Mouse (Mus musculus) C2C12 (cell line): ENCODE measurements around the gene Wdr45. TPM values are rescaled to one million over a fixed set of nuclear protein-coding genes. Genes with fewer than 3 reads are reported as not detected.

Experiments used
- H3K27me3 ChIP-seq: one replicate; pipeline ENCODE4 v1.6.1; 2011; ENCODE audit not compliant: control insufficient read depth, insufficient read depth, insufficient read length
- H3K36me3 ChIP-seq: one replicate; pipeline ENCODE4 v1.6.1; 2011; ENCODE audit not compliant: control insufficient read depth, insufficient read depth
- H3K4me3 ChIP-seq: one replicate; pipeline ENCODE4 v1.5.1; 2011; ENCODE audit warnings: mild to moderate bottlenecking, control low read depth; ENCODE audit not compliant: poor library complexity, insufficient read depth, severe bottlenecking
- H3K79me2 ChIP-seq: one replicate; pipeline ENCODE4 v1.6.1; 2011; ENCODE audit not compliant: control insufficient read depth, insufficient read depth
- H3K79me3 ChIP-seq: one replicate; pipeline ENCODE4 v1.6.1; 2011; ENCODE audit warnings: low read depth, control low read depth
- H3ac ChIP-seq: one replicate; pipeline ENCODE3; 2011; ENCODE audit warnings: low read depth; ENCODE audit not compliant: control insufficient read depth, insufficient read length
- CEBPB ChIP-seq: IDR thresholded peaks from one replicate; pipeline ENCODE4 v1.6.1; 2011; ENCODE audit warnings: low read depth, mild to moderate bottlenecking, control low read depth, moderate library complexity
- CTCF ChIP-seq: IDR thresholded peaks from one replicate; pipeline ENCODE4 v1.5.1; 2011; ENCODE audit not compliant: control insufficient read depth, insufficient read depth, insufficient read length
- FOSL1 ChIP-seq: IDR thresholded peaks from one replicate; pipeline ENCODE4 v1.8.0; 2011; ENCODE audit warnings: mild to moderate bottlenecking, low read length; ENCODE audit not compliant: poor library complexity, insufficient read depth, severe bottlenecking
- MAX ChIP-seq: IDR thresholded peaks from one replicate; pipeline ENCODE4 v1.6.1; 2011; ENCODE audit warnings: mild to moderate bottlenecking, control low read depth
- MYOD1 ChIP-seq: IDR thresholded peaks from one replicate; pipeline ENCODE4 v1.6.1; 2011; ENCODE audit warnings: low read depth; ENCODE audit not compliant: control insufficient read depth, insufficient read length
- MYOG ChIP-seq: IDR thresholded peaks from one replicate; pipeline ENCODE4 v1.6.1; 2011; ENCODE audit not compliant: control insufficient read depth, insufficient read length; ENCODE audit errors: extremely low read depth
- USF1 ChIP-seq: IDR thresholded peaks from one replicate; pipeline ENCODE4 v1.6.1; 2011; ENCODE audit warnings: low read depth, mild to moderate bottlenecking, control low read depth, moderate library complexity
- polyA plus RNA-seq: library from polyadenylated mRNA; unstranded; fragments of >200 nt; fragmentation: generic; extraction: Trizol; gene quantifications from one replicate; pipeline ENCODE4 v1.2.1, GENCODE M21; 2012; ENCODE audit warnings: missing spikeins

Gene Wdr45
- polyA plus RNA-seq, 1 experiment, result 18.4 TPM

GRCm38 (mm10) chrX:7672739-7673138 is 41.4 kb upstream of the Wdr45 start:
- Histone ChIP-seq H3K79me3 (peaks cover 19% of the 10 kb centered on the region), H3ac (peak overlapping the region; percentile 43), H3K4me3 (no peak overlapping the region), H3K79me2 (peaks cover 33% of the 10 kb centered on the region), H3K27me3 (no peaks in the 10 kb centered on the region), H3K36me3 (peaks cover 16% of the 10 kb centered on the region)
- TF ChIP-seq FOSL1 (no peak), MYOG (no peak), MYOD1 (no peak), USF1 (no peak), CTCF (no peak), MAX (no peak), CEBPB (no peak)

GRCm38 (mm10) chrX:7673578-7674281 is 40.4 kb upstream of the Wdr45 start:
- H3K36me3 ChIP-seq, result peaks cover 10% of the 10 kb centered on the region
- H3K4me3 ChIP-seq, result no peak overlapping the region
- peak overlapping the region; percentile 18 for H3ac ChIP-seq
- TF ChIP-seq MYOG (no peak), USF1 (peak; percentile 57)
- peaks cover 30% of the 10 kb centered on the region for H3K79me2 ChIP-seq
- H3K79me3 ChIP-seq, result peaks cover 19% of the 10 kb centered on the region
- H3K27me3 ChIP-seq, result no peaks in the 10 kb centered on the region

- no peak for TF ChIP-seq MYOG
- TF ChIP-seq USF1, result no peak
- no peak for TF ChIP-seq CTCF
- TF ChIP-seq MYOD1, result no peak
- TF ChIP-seq MAX, result no peak
- TF ChIP-seq FOSL1, result no peak
- no peak for TF ChIP-seq CEBPB
- Histone ChIP-seq H3ac (no peak overlapping the region), H3K79me2 (peaks cover 23% of the 10 kb centered on the region), H3K36me3 (peaks cover 7% of the 10 kb centered on the region), H3K4me3 (no peak overlapping the region), H3K79me3 (peaks cover 13% of the 10 kb centered on the region), H3K27me3 (no peaks in the 10 kb centered on the region)
These were observed 39.7 kb upstream of the Wdr45 start for GRCm38 (mm10) chrX:7674284-7675000.

- Histone ChIP-seq H3K27me3 (no peaks in the 10 kb centered on the region), H3K4me3 (no peak overlapping the region)
- no peak for TF ChIP-seq CTCF
- no peak for TF ChIP-seq CEBPB
- no peak for TF ChIP-seq MAX
- no peak for TF ChIP-seq USF1
- no peak for TF ChIP-seq MYOG
These were observed 39.1 kb upstream of the Wdr45 start for GRCm38 (mm10) chrX:7675001-7675380.

GRCm38 (mm10) chrX:7678986-7679385 is 35.1 kb upstream of the Wdr45 start:
- TF ChIP-seq FOSL1, result no peak
- TF ChIP-seq CEBPB, result no peak
- no peak for TF ChIP-seq USF1
- TF ChIP-seq MAX, result no peak
- TF ChIP-seq CTCF, result no peak
- TF ChIP-seq MYOD1, result no peak
- no peak for TF ChIP-seq MYOG
- Histone ChIP-seq H3K79me3 (no peaks in the 10 kb centered on the region), H3K27me3 (no peaks in the 10 kb centered on the region), H3K4me3 (no peak overlapping the region), H3K79me2 (no peaks in the 10 kb centered on the region), H3ac (no peak overlapping the region), H3K36me3 (no peaks in the 10 kb centered on the region)

More at GRCm38 (mm10) chrX:7675001-7675380, 39.1 kb upstream of the Wdr45 start:
- H3K79me3 ChIP-seq, result peaks cover 8% of the 10 kb centered on the region
- H3K36me3 ChIP-seq, result peaks cover 2% of the 10 kb centered on the region
- H3K79me2 ChIP-seq, result peaks cover 17% of the 10 kb centered on the region
- H3ac ChIP-seq, result no peak overlapping the region

GRCm38 (mm10) chrX:7679405-7680056 is 34.6 kb upstream of the Wdr45 start:
- H3K36me3 ChIP-seq, result no peaks in the 10 kb centered on the region
- no peak overlapping the region for H3K4me3 ChIP-seq
- no peaks in the 10 kb centered on the region for H3K79me2 ChIP-seq
- no peaks in the 10 kb centered on the region for H3K27me3 ChIP-seq
- H3K79me3 ChIP-seq, result no peaks in the 10 kb centered on the region
- H3ac ChIP-seq, result peak overlapping the region; percentile 12
- TF ChIP-seq USF1, result no peak
- TF ChIP-seq CTCF, result peak; percentile 76
